Mouse (Mus musculus) thymus, postnatal 4 days (tissue): Measurements from ENCODE around the gene Tgtp1.
A peak's percentile ranks its signal among the peaks of the same experiment; 100 is the strongest.
"Not testable (repeated sequence)": the region's sequence is repeated elsewhere in the genome, so short reads cannot be mapped to it uniquely, and the experiment has no call there.

Experiments used
- DNase-seq: peaks from one replicate; pipeline ENCODE4 v3.0.0; 2021

The Tgtp1 gene

DNA sequence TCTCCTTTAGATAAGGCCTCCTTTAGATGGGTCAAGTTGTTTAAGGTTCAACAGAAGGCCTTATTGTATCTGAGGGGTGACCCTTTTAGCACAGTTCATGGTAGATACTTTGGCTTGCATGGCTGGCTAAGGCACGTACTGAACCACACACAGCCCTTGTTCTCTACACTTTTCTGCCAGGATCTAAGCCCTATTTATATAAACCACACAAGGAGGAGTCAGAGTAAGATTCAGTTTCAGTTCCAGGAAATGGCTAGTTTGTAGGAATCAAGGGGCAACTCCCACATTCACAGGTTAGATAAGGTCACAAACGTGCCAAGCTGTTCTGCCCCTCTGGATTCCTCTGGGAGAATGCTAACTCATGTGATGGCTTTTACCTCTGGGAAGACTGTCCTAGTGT is at the start of gene Tgtp1:
Gene Tgtp1, minus strand, starts transcription at position 155 of the 400 bp plus-strand sequence.
- not testable (repeated sequence) for DNase-seq

DNA sequence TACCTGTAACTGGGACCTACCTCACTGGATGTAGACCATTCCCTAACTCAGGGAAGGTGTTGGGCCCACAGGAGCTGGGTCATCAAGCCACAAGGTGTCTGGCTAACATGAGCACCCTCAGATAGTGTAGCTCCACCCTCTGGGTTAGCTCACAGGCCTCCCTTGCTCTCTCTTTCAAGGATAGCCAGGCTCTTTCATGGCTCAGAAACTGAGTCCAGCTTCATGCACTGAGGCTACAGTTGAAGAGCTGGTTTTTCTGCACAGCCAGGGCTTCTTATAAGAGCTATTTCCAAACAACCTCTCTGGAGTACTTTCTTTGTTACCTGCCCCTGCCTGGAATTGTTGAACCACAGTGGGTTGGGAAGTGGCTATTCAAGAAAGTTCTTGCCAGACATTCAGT is 18.1 kb upstream of the Tgtp1 start:
- DNase-seq, result not testable (repeated sequence)

DNA sequence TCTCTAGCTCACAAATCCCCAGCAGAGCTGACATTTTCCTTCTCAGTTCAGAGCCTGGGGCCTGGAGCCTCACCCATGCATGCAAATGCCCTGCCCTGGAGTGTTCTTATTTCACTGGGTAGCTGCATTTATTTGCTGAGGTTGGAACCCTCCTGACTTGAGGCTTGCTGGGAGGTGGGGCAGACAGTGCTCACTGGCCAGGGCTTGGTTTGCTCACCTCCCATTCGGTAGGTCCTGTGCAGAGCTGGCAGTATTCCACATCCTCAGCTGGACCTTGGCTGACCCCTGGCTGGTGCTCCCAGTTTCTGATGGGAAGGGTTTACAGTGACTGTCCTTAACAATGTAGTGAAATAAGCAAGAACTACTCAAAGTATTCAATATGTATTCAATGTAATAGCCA is 12.8 kb upstream of the Tgtp1 start:
- DNase-seq, result not testable (repeated sequence)

DNA sequence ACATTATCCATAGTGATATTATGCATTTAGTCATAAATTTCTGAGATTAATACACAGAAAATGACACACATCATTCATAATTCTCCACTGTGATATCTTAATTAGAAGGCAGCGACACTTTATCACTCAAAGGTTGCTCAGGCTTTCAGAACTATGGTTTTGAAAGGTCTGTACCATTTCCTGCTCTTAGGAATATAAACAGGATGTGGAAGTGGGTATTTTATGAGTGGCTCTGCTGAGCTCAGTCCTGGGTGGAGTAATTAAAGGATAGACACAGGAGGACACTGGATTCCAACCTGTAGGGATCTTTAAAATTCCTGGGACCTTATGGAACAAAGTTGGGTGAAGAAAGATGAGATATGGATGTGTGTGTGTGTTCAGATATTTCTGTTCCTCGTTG is 12.3 kb upstream of the Tgtp1 start:
- not testable (repeated sequence) for DNase-seq

DNA sequence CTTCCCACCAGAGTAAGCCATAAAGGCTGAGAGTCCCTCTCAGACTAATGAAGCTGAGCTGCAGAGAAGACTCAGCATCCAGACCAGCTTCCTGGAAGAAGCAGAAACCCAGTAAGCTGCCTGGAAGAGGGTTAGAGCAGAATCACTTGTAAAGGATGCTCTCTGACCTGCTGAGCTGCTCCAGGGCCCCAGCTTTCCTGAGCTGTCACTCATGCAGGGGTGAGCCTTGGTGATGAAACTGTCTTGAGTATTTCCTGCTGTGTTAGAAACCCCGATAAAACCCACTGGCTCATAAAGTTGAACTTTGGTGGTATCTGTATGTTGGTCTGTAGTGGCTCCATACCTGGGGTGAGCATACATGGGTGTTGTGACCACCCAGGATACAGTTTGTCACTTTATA is 6.4 kb upstream of the Tgtp1 start:
- DNase-seq, result peak; percentile 8

DNA sequence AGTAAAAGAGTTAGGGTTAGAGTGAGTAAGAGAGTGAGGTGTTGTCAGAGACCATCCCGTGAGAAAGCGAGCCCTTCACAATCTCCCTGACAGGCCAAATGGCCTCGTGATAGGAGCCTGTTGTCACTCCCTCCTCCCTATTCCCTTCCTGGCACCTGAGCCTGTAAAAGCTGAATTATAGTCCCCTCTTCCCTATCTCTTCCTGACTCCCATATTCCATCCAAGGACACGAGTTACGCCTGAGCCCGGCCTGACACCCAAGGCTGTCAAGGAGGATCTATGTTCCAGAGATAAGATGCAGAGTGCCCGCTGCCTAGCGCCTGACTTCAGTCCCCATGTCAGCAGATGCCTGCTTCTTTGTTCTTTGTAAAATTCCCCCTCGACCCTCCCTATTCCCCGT is 676 bp downstream of the Tgtp1 start:
- DNase-seq, result peak; percentile 9

DNA sequence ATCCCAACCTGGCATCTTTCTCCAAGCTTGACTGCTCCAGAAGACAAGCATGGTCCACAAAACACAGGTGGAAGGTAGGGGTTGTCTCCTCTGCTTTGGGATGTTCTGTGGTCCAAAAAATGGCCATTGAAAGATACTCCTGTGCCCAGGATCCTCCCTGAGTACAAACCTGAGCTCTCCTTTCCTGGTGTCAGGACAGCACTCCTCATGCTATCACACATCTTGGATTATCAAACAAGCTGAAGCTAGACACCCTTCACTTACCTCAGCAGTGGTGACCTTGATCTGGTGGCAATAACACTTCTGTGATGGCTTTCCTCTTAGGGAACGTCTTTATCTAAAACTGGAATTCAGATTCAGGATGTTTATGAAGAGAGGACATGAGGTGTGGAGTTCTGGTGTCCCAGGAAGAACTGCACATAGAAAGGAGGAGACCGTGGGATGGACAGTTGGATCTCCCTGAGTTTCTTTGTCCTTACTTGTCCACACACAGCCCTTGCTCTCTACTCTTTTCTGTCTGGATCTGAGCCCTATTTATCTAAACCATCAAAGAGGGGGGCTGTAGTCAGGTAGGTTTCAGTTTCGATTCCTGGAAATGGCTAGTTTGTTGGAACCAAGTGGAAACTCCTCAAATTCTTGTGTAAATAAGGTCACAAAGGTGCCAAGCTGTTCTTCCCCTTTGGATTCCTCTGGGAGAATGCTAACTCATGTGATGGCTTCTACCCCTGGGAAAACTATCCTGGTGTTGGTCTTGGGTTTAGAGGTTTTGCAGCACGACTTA is 2.0 kb downstream of the Tgtp1 start, which contains the start of gene Gm12185:
Gene Gm12185, minus strand, starts transcription at position 487 of the 781 bp plus-strand sequence.
- DNase-seq, result peak; percentile 18

DNA sequence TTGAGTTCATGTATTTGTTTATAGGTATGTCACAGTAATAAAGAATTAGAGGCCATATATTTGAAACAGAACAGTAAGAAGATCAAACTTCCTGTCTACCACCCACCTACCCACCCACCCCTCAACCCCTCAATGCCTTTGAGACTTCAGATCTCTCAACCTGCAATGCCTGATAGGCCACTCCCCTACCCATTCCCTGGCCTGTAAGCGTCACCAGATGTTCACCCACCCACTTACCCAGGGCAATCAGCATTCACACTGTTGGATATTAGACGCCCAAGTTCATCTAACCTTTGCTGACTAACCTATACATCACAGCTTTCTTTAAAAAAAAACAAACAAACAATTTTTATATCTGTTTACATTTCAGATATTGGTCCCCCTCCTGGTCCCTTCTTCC is 4.0 kb downstream of the Tgtp1 start:
- DNase-seq, result not testable (repeated sequence)

DNA sequence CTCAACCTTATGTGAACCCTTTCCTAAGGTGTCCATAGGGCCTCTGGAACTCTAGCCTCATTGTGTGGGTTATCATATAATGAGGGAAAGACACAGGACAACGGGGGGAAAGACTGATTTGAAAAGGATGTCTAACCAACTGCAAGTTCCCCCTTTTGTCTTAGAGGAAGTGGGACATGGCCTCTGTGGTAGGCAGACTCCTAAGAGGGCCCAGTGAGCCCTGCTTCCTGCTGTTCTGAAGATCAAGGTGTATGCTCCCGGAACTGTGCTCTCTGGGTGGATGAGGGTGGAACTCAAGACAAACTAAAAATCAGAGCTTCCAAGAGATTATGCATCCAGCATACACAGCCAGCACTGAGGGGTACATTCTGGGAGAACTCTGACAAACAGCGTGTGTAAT is 5.8 kb downstream of the Tgtp1 start:
- peak; percentile 8 for DNase-seq

DNA sequence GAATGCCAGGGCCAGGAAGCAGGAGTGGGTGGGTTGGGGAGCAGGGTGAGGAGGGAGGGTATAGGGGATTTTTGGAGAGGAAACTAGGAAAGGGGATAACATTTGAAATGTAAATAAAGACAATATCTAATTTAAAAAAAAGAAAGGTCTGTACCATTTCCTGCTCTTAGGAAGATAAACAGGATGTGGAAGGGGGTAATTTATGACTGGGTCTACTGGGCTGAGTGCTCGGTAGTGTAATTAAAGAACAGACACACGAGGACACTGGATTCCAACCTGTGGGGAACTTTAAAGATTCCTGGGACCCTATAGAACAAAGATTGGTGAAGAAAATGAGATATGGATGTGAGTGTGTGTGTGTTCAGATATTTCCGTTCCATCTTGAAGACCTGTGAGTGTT is 11.1 kb downstream of the Tgtp1 start:
- not testable (repeated sequence) for DNase-seq

DNA sequence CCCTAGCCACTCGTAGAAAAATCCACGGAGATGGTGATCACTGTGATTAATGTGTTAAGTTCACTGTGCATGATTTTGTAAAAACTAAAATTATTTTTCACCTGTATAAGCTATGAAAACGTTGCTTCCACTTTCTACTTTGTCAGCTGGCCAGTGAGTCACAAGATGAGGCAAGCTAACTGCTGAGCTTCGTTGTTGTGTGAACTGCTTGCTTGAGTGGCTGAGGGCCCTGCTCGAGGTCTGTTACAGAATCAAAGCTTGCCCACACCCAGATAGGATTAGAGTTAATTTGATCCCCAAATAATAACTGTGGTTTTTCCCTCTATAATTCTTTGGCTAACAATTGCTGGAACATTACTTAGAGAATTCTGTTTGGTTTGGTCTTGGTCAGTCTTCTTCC is 13.9 kb downstream of the Tgtp1 start:
- DNase-seq, result not testable (repeated sequence)

DNA sequence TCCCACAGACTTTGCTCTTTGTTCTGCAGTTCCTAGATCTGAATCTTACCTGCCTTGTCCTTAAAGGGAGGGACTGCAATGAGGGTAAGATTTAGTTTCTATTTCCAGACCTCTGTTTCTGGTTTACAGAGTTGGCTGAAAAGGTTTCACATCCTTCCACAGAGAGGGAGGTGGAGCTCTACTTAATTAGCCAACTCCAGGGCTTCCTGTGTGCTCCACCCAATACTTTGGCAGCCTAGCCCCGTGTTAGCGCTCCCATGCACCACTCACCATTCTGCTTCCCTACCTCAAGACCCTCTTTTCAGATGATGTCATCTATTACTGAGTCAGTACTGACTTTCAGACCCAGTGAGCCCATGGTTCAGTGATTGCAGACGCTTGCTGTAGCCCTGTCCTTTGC is 14.7 kb downstream of the Tgtp1 start, which contains the start of gene 9930111J21Rik1:
Gene 9930111J21Rik1, minus strand, starts transcription at position 148 of the 400 bp plus-strand sequence.
- DNase-seq, result not testable (repeated sequence)

DNA sequence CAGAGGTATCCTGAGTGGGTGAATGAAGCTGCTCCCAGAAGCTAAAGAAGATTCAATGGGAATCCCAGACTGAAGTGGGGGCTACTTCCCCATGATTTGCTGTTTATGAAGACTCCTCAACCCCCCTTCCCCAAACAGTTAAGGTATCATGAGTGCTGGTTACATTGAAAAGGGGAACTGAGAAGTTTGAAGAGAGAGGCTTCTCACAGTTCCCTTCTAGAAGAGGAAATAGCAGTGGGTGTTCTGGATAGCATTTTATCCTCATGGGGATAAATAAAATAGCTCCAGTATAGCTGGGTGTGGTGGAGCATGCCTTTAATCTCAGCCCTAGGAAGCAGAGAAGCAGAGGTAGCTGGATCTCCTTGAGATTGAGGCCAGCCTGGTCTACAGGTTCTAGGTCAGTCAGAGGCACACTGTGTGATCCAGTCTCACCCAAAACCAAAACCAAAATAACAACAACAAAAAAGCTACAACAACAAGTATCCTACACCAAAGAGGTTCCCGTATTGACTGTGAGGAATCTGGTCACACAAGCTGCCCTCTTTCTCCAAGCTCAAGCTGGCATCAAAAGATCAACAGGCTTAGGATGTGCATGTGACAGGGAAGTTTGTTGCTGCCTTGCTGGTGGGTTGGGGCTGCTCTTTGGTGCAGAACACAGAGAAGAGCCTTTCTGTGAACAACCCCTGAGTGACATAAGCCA is 15.6 kb downstream of the Tgtp1 start, which contains the start of gene Olfr56:
Gene Olfr56, plus strand, starts transcription at position 650 of the 700 bp plus-strand sequence.
- DNase-seq, result not testable (repeated sequence)

DNA sequence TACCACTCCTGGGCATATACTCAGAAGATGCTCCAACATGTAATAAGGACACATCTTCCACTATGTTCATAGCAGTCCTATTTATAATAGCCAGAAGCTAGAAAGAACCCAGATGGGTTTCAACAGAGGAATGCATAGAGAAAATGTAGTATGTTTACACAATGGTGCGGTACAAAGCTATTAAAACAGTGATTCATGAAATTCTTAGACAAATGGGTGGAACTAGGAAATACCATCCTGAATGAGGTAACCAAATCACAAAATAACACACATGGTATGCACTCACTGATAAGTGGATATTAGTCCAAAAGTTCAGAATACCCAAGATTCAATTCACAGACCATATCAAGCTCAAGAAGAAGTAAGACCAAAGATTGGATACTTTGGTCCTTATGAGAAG is 19.3 kb downstream of the Tgtp1 start:
- DNase-seq, result not testable (repeated sequence)

DNA sequence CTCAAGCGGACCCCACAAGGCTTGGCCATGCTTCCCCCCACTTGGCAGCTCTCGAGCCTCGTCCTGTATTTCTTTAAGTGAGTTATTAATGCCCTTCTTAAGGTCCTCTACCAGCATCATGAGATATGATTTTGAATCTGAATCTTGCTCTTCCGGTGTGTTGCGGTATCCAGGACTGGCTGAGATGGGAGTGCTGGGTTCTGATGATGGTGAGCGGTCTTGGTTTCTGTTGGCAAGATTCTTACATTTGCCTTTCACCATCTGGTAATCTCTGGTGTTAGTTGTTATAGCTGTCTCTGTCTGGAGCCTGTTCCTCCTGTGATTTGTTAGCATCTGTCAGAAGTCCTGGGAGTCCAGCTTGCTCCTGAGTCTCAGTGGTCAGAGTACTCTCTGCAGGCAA is 47.9 kb downstream of the Tgtp1 start, which contains the start of gene Psme2b:
Gene Psme2b, minus strand, starts transcription at position 101 of the 400 bp plus-strand sequence.
- DNase-seq, result not testable (repeated sequence)

DNA sequence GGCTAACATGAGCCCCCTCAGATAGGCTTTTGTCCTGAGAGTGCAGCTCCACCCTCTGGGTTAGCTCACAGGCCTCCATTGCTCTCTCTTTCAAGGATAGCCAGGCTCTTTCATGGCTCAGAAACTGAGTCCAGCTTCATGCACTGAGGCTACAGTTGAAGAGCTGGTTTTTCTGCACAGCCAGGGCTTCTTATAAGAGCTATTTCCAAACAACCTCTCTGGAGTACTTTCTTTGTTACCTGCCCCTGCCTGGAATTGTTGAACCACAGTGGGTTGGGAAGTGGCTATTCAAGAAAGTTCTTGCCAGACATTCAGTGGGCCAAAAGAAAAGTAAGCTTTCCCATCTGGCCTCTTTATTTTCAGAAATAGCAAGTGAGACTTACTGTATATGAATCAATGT is 54.7 kb downstream of the Tgtp1 start:
- not testable (repeated sequence) for DNase-seq
